Mouse (Mus musculus): ENCODE data around the gene Klhl36.

The Klhl36 gene

GRCm38 (mm10) chr8:119887130-119887529 is 25.1 kb downstream of the Klhl36 start:
- DNase-seq: peak; percentile 57

GRCm38 (mm10) chr8:119888012-119888411 is 25.9 kb downstream of the Klhl36 start:
- no peak for DNase-seq

DNA sequence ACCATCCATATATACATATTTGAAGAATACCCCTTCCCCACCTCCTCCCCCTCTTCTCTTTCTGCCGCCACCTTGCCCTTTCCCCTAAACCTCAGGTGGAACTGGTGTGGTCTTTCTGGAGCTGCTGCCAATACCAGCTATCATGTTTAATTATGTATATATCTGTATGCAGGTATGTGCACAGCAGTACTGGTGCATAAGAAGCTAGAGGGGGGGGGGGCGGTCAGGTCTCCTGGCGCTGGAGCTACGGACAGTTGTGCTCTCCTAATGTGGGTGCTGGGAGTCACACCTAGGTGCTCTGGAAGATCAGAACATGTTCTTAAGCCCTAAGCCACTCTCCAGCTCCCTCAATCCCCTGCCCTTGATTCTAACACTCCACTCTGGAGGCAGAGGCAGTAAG is 35.0 kb downstream of the Klhl36 start:
- DNase-seq: no peak

DNA sequence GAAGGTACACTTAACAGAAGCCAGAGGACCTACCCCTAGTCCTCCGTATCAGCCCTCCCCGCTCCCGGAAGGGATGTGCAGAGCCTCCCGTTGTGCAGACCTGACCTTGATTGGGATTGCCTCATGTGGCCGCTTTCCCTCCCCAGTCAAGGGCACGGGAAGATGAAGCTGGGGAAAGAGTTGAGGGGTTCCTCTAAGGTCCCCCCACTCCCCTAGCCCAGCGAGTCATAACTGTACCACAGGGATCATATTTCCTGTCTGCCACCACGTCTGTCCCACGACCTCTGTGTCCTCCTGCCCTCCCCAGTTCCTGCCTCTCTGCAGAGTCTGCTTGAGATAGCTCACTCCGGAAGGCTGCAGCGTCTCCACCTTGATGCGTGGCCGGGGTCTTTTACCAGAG is 35.9 kb downstream of the Klhl36 start:
- DNase-seq: no peak

DNA sequence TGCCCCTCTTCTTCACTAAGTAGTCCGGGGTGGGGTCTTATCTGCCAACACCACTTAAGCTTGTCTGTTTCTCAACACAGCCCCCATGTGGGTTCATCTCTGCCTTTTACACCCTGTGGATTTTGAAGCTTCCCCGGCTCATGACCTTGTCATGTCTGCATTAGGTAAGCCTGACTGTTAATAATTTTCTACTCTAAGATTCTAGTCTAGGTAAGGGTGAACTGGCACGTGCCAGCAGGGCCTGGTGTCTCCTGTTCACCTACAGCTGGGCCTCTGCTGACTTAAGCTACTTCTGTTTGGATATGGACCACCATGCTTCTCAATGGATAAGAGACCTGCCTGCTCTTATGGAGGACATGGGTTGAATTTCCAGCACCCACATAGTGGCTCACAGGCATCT is 39.3 kb downstream of the Klhl36 start:
- peak; percentile 88 for DNase-seq

- no peak for DNase-seq
Observed at GRCm38 (mm10) chr8:119901952-119902351, 39.9 kb downstream of the Klhl36 start.

DNA sequence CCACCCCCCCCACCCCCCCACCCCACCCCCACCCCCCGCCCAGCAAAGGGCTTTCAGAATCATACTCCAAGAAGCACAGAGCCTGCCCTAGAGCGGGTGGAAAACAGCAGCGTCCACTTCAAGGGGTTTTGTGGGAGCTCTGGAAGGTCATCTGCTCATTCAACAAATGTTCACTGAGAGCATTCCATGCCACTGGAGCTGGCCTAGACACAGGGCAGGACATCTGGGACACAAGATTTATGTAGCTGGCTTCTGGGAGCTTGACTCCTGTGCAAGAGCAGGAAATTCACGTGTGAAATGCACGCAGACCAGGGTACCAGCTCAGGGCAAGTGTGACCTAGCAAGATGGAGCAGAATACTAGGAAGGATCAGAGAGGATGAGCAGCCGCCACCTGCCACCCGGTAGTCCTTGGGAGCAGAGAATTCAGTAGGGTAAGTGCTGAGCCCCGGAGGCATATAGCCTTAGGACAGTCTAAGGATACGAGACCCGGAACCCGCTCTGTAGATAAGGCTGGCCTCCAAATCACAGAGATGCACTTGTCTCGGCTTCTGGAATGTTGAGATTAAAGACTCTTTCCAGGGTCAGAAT is 42.4 kb downstream of the Klhl36 start:
- DNase-seq: no peak

- no peak for DNase-seq
Observed at GRCm38 (mm10) chr8:119909944-119910546, 48.0 kb downstream of the Klhl36 start, which contains the start of gene Usp10. TSS of gene Usp10 (plus strand) at chr8:119910360.

DNA sequence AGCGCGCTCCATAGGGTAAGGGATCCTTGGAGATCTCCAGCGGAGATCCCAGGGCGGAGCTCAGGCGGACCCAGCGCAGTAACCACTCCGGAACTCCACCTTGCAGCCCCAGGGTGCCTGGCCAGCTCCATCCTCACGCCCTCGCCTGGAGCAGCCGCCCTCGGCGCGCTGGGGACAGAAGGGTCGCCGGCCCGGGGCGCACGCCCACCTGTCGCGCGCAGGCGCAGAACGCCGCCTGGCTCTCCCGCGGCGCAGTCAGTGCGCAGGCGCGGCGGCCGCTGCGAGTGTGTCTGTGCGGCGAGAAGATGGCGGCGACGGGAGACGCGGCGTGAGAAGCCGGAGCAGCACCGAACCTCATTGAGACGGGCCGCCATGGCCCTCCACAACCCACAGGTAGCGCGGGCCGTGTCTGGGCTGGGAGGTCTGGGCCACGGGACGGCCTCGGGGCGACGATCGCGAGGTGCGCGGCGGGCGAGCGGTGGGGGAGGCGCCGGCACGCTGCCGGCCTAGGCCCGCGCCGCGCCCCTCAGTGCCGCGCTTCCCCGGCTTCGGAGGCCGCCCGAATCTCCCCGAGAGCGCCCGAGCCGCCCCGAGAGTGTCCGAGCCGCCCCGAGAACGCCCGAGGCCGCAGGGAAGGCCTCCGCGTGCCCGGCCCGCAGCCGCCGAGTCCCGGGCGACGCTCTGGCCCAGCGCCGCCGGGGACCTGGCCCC is 48.6 kb downstream of the Klhl36 start, which contains the start of gene Gm20388:
Gene Gm20388 (plus strand): TSS at position 295 of the 711 bp plus-strand sequence.
- DNase-seq: peak; percentile 91

DNA sequence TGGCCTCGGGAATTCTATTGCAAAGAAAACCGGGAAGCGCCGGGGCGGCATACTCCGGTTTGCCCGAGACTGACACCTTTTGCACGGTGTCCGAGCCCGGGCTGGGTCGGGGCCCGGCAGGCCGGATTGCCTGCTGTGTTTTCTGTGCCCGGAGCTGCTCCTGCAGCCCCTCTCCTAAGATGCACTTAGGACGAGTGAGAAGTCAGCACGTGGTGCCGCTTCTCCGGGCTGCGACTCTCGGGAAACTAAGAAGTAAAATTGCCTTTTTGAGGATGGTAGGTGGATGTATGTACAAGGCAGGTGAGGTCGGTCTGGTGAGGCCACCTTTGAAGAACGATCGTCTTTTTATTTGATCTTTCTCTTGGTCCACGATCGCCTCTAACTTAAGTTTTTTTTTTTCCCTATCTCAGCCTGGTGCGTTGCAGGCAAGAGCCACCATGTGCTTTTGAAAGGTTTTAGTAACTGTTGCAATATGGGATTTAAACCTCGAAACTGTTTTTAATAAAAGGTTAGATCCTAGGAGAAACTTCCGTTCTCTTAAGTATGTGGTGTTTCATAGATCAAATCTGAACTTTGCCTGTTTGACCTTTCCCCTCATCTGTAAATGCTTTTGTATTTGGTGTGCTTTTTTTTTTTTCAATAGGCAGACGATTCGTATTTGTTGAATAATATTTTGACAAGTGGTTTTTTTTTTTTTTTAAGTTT is 49.3 kb downstream of the Klhl36 start:
- no peak for DNase-seq

DNA sequence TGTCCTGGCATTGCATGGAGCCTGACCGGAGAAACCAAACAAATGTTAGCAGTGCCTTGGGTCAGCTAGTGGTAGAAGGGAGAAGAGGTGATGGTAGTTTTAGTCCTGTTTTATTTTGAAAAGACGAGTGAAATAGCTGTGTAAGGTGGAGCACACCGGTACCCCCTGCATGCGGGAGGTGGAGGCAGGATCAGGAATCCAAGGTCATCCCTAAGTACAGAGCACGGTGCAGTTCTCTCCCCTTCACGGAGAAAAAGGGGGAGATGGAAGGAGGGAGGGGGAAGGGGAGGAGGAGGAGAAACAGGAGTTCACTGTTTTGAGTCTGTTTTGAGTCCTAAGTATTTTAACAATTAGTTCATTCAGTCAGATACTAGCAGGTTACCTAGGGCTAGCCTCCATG is 50.6 kb downstream of the Klhl36 start:
- DNase-seq: no peak

DNA sequence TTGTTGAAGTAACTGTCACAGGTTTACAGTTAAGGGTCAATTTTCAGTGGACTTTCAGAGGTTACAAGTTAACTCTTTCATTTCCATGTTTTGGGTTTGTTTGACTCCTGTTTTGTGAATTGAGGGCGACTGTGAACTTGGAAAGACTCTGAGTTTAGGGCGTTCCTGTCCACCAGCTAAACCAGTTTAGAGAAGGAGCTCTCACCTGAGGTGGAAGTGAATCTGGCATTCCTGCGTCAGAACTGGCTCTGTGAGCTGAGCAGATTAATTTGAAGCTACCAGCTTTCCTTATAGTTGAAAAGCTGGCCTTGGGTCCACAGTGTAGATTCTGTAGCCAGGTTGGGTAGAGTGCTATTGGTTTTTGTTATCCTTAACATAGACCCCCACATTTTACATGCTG is 51.1 kb downstream of the Klhl36 start:
- DNase-seq: no peak

DNA sequence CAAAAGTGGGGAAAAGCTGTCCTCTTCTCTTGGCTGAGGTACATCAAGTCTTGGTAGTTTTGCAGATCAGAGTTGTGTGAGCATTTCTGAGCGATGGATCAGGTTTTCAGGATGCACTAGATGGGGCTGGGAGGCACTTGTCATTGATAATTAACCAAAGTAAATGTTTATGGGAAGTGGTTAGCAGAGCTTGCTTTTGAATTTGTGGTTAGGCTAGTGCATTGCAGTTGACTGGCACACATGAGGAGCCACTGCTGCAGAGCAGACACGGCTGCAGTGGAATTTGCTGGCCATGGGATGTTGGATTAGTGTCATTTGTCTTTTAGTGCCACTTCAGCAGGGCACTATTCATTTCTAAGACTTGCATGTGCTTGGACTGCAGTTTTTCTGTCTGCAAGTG is 52.1 kb downstream of the Klhl36 start:
- peak; percentile 42 for DNase-seq

DNA sequence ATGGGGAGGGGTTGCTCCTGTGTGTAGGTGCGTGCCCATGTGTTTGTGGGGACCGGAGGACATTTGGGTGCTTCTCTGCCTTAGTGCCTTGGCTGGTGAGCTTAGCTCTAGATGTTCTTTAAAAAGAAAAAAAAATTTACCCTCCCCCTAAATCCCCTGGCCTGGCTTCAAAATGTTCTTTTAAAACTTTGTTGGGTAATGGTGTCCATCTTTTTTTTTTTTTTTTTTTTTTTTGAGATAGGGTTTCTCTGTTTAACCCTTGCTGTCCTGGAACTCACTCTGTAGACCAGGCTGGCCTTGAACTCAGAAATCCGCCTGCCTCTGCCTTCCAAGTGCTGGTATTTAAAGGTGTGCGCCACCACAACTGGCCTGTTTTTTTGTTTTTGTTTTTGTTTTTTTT is 53.2 kb downstream of the Klhl36 start:
- DNase-seq: no peak

GRCm38 (mm10) chr8:119916237-119916892 is 54.3 kb downstream of the Klhl36 start:
- DNase-seq: no peak

DNA sequence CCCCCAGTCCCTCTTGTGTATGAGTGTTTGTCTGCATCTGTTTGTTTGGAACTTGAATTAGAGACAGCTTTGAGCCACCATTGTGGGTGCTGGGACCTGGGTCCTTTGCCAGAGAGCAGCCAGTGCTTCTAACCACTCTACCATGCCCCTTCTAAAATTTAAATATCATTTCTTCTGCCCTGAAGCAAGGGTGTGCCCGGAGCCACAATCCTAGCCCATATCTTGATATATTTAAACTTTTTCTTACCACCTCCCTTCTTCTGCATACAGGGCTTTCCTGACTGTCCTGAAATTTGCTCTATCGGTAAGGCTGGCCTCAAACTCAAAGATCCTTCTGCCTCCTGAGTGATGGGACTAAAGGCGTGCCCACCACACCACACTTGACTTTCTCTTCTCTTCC is 55.3 kb downstream of the Klhl36 start:
- no peak for DNase-seq

GRCm38 (mm10) chr8:119918155-119918567 is 56.1 kb downstream of the Klhl36 start:
- no peak for DNase-seq

- DNase-seq: no peak
Observed at GRCm38 (mm10) chr8:119923259-119923658, 61.2 kb downstream of the Klhl36 start.

DNA sequence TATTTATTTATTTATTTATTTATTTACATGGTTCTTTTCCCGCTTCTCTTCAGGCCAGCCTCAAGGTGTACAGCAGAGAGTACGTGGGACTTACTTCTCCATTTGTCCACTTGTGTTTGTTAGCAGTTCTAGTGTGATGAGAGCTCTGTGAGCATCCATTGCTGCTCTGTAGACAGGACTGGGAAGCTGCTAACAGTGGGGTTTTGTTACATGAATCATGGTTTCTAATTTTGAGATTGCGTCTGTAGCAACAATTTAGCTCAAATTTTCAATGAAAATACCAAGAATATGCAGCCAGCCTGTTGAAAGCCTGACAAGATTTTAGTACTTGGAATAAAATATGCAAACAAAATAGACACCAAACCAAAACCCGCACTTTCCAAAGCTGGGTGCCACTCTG is 63.4 kb downstream of the Klhl36 start:
- DNase-seq: no peak

- DNase-seq: peak; percentile 40
Observed at GRCm38 (mm10) chr8:119926474-119926873, 64.4 kb downstream of the Klhl36 start.

All from kidney, adult 11 months (tissue).